Mouse (Mus musculus): ENCODE data around the gene Hist2h2be. TPM values are rescaled to one million over a fixed set of nuclear protein-coding genes. Genes with fewer than 3 reads are reported as not detected.

Gene Hist2h2be
- total and polyA plus RNA-seq, 2 experiments from 2014 or later: 6.4 to 13.2 TPM

DNA sequence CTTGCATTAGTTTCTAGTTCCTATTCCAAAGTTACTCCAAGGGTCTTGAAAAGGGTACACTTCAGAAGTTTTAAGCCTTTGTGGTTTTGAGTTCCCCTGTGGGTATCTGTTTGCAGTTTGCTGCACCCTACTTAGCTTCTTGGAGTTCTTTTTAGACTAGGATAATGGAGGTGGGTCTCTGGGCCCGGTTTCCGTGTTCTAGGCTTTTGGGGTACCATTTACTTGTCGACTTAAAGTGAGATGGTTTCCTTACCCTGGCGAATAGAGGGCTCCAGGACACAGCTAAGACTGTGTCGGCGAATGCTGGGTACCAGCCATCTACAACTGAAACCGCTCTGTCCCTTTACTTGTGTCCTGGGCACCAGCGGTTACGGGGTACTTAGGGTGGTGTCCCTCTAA is 720 bp downstream of the Hist2h2be start:
- Histone ChIP-seq H3K9me3 (replicated peaks; ENCODE audit: control insufficient read depth, low read length) (no peaks in the 10 kb centered on the region), H3K27ac (ENCODE audit: low read depth) (peak overlapping the region; percentile 96), H3K36me3 (replicated peaks; ENCODE audit: control insufficient read depth, insufficient read depth, low read length) (no peaks in the 10 kb centered on the region), H3K4me2 (ENCODE audit: low read depth, low read length) (peak overlapping the region; percentile 82), H3K4me1 (ENCODE audit: control insufficient read depth, insufficient read depth) (peaks cover 32% of the 10 kb centered on the region), H3K27me3 (ENCODE audit: control insufficient read depth, insufficient read depth, low read length) (no peaks in the 10 kb centered on the region), H3K9ac (replicated peaks; ENCODE audit: low read depth, low read length) (peak overlapping the region; percentile 83), H3K4me3 (ENCODE audit: low read depth, low read length) (peak overlapping the region; percentile 64)
- no peak for ATAC-seq (ENCODE audit: insufficient read depth, low read depth)
- 25% methylated on average over 9 of the region's 9 CpGs for WGBS
- no peak for DNase-seq (ENCODE audit: low spot score)
- no peak for TF ChIP-seq EP300 (IDR thresholded peaks at IDR 0.05; ENCODE audit: low read depth)
- no peak for TF ChIP-seq CTCF (IDR thresholded peaks at IDR 0.05; ENCODE audit: low read depth)

DNA sequence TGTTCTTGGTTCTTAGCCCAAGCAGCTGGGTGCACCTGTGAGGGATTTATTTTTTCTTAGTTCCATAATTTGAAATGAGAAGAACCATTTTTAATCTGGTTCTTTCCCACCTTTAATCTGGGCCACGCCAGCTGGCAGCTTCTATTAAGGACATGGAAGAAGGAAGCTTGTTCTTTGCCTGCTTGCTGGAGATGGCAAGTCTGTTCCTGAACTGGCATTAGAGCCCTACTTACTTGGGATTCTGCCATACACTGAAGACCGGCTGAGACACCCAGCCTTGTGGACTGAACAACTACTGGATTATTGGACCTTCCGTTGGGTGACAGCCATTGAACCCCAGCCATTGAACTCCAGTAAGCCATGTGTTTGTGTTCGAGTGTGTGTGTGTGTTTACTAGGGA is 1.9 kb downstream of the Hist2h2be start:
- ATAC-seq (ENCODE audit: insufficient read depth, low read depth) (no peak), DNase-seq (ENCODE audit: low spot score) (no peak)
- Histone ChIP-seq H3K27me3 (ENCODE audit: control insufficient read depth, insufficient read depth, low read length) (no peaks in the 10 kb centered on the region), H3K9ac (replicated peaks; ENCODE audit: low read depth, low read length) (no peak overlapping the region), H3K4me2 (ENCODE audit: low read depth, low read length) (peak overlapping the region; percentile 82), H3K27ac (ENCODE audit: low read depth) (no peak overlapping the region), H3K9me3 (replicated peaks; ENCODE audit: control insufficient read depth, low read length) (no peaks in the 10 kb centered on the region), H3K36me3 (replicated peaks; ENCODE audit: control insufficient read depth, insufficient read depth, low read length) (no peaks in the 10 kb centered on the region), H3K4me3 (ENCODE audit: low read depth, low read length) (no peak overlapping the region), H3K4me1 (ENCODE audit: control insufficient read depth, insufficient read depth) (peaks cover 32% of the 10 kb centered on the region)
- WGBS: 87% methylated on average over 4 of the region's 4 CpGs
- TF ChIP-seq EP300 (IDR thresholded peaks at IDR 0.05; ENCODE audit: low read depth) (no peak), CTCF (IDR thresholded peaks at IDR 0.05; ENCODE audit: low read depth) (no peak)

GRCm38 (mm10) chr3:96225421-96225820 is 4.5 kb downstream of the Hist2h2be start:
- ATAC-seq (ENCODE audit: insufficient read depth, low read depth): no peak
- TF ChIP-seq EP300 (IDR thresholded peaks at IDR 0.05; ENCODE audit: low read depth) (no peak), CTCF (IDR thresholded peaks at IDR 0.05; ENCODE audit: low read depth) (no peak)
- no peak for DNase-seq (ENCODE audit: low spot score)
- Histone ChIP-seq H3K9ac (replicated peaks; ENCODE audit: low read depth, low read length) (peak overlapping the region; percentile 26), H3K4me2 (ENCODE audit: low read depth, low read length) (0 out of 2 replicates have a peak overlapping the region, but pooled peaks have one; percentile 12), H3K4me3 (ENCODE audit: low read depth, low read length) (no peak overlapping the region), H3K36me3 (replicated peaks; ENCODE audit: control insufficient read depth, insufficient read depth, low read length) (no peaks in the 10 kb centered on the region), H3K4me1 (ENCODE audit: control insufficient read depth, insufficient read depth) (peaks cover 32% of the 10 kb centered on the region), H3K27ac (ENCODE audit: low read depth) (no peak overlapping the region), H3K9me3 (replicated peaks; ENCODE audit: control insufficient read depth, low read length) (no peaks in the 10 kb centered on the region), H3K27me3 (ENCODE audit: control insufficient read depth, insufficient read depth, low read length) (no peaks in the 10 kb centered on the region)
- 30% methylated on average over 2 of the region's 2 CpGs for WGBS

DNA sequence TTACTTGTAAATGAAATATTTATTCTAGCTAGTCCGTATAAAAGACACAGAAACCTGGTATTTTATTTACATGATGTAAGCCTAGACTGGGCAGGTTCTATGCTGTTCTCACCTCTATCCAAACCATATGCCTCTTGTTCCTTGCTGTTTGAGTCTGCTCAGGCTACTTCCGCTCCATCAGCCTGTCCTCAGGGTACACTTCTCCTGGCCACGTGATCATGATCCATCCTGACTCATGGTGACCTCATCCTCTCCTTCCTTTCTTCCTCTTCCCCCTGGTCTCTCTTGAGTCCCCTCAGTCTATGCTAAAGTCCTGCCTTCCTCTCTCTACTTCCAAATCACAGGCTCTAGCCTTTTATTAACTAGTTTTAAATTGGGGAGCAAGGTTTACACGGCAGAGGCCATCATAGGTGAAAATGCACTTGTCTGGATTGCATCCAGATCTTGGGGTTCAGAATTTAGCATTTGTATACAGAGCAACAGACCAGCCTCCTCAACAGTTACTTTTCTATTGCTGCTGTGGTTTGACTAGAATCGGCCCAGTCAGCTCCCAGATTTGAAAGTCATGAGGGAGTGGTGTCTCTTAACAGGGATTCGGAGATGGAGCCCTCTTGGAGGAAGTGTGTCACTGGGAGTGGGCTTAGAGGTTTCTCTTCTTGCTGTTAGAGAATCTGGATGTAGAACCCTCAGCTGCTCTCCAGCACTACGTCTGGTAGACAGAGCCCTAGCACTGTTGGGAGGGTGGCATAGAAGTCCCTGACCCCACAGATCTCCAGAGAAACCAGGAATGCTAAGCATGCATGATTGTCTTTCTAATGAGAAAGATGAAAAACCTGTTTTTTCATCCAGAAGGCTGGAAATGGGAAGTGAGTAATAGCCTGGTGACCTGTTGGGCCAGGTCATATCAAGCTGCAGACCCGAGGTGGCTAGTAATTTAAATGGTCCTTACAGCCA is 6.1 kb downstream of the Hist2h2be start:
- Histone ChIP-seq H3K4me1 (ENCODE audit: control insufficient read depth, insufficient read depth) (peaks cover 28% of the 10 kb centered on the region), H3K36me3 (replicated peaks; ENCODE audit: control insufficient read depth, insufficient read depth, low read length) (no peaks in the 10 kb centered on the region), H3K4me3 (ENCODE audit: low read depth, low read length) (no peak overlapping the region), H3K9ac (replicated peaks; ENCODE audit: low read depth, low read length) (no peak overlapping the region), H3K4me2 (ENCODE audit: low read depth, low read length) (no peak overlapping the region), H3K9me3 (replicated peaks; ENCODE audit: control insufficient read depth, low read length) (no peaks in the 10 kb centered on the region), H3K27ac (ENCODE audit: low read depth) (no peak overlapping the region), H3K27me3 (ENCODE audit: control insufficient read depth, insufficient read depth, low read length) (no peaks in the 10 kb centered on the region)
- TF ChIP-seq EP300 (IDR thresholded peaks at IDR 0.05; ENCODE audit: low read depth) (no peak), CTCF (IDR thresholded peaks at IDR 0.05; ENCODE audit: low read depth) (no peak)
- WGBS: 61% methylated on average over 8 of the region's 8 CpGs
- ATAC-seq (ENCODE audit: insufficient read depth, low read depth) (peak; percentile 47), DNase-seq (ENCODE audit: low spot score) (no peak)

GRCm38 (mm10) chr3:96228828-96229227 is 7.9 kb downstream of the Hist2h2be start:
- WGBS: 56% methylated on average over 2 of the region's 2 CpGs

More at GRCm38 (mm10) chr3:96228828-96229227, 7.9 kb downstream of the Hist2h2be start:
- H3K4me2 ChIP-seq (ENCODE audit: low read depth, low read length): no peak overlapping the region
- peaks cover 12% of the 10 kb centered on the region; the same call in 1 of the 2 replicates for H3K4me1 ChIP-seq (ENCODE audit: control insufficient read depth, insufficient read depth)
- H3K36me3 ChIP-seq (replicated peaks; ENCODE audit: control insufficient read depth, insufficient read depth, low read length): no peaks in the 10 kb centered on the region
- H3K9ac ChIP-seq (replicated peaks; ENCODE audit: low read depth, low read length): no peak overlapping the region
- DNase-seq (ENCODE audit: low spot score) (no peak), ATAC-seq (ENCODE audit: insufficient read depth, low read depth) (no peak)
- H3K9me3 ChIP-seq (replicated peaks; ENCODE audit: control insufficient read depth, low read length): no peaks in the 10 kb centered on the region
- no peak for TF ChIP-seq EP300 (IDR thresholded peaks at IDR 0.05; ENCODE audit: low read depth)
- TF ChIP-seq CTCF (IDR thresholded peaks at IDR 0.05; ENCODE audit: low read depth): no peak
- no peaks in the 10 kb centered on the region for H3K27me3 ChIP-seq (ENCODE audit: control insufficient read depth, insufficient read depth, low read length)
- no peak overlapping the region for H3K4me3 ChIP-seq (ENCODE audit: low read depth, low read length)
- H3K27ac ChIP-seq (ENCODE audit: low read depth): no peak overlapping the region
